Mouse (Mus musculus) intestine, postnatal 0 days (tissue): ENCODE data around the gene Nme7. TPM values are rescaled to one million over a fixed set of nuclear protein-coding genes. Genes with fewer than 3 reads are reported as not detected.

ENCODE experiments used
- ATAC-seq: fragments of 200-750 bp; cut with Nextera tagmentation; 2 replicates; pipeline ENCODE4 v1.8.0; 2017; ENCODE audit warnings: mild to moderate bottlenecking, moderate TSS enrichment, moderate library complexity
- H3K27ac ChIP-seq: fragments of 300-500 bp; sonication (generic); 2 replicates; pipeline ENCODE4 v1.5.1; 2014; ENCODE audit warnings: mild to moderate bottlenecking, low read depth, low read length, moderate library complexity
- H3K27me3 ChIP-seq: fragments of 300-500 bp; sonication (generic); replicated peaks from 2 replicates; pipeline ENCODE4 v1.6.1; 2014; ENCODE audit warnings: low read length, mixed read lengths; ENCODE audit not compliant: control insufficient read depth, insufficient read depth
- H3K36me3 ChIP-seq: fragments of 300-500 bp; sonication (generic); 2 replicates; pipeline ENCODE4 v1.6.1; 2014; ENCODE audit warnings: mild to moderate bottlenecking, moderate library complexity; ENCODE audit not compliant: control insufficient read depth, insufficient read depth
- H3K4me1 ChIP-seq: fragments of 300-500 bp; sonication (generic); replicated peaks from 2 replicates; pipeline ENCODE4 v1.6.1; 2014; ENCODE audit warnings: antibody characterized with exemption, low read length, mixed read lengths; ENCODE audit not compliant: control insufficient read depth, insufficient read depth
- H3K4me2 ChIP-seq: fragments of 300-500 bp; sonication (generic); replicated peaks from 2 replicates; pipeline ENCODE4 v1.6.1; 2014; ENCODE audit warnings: low read depth, mild to moderate bottlenecking, moderate library complexity
- H3K4me3 ChIP-seq: fragments of 300-500 bp; sonication (generic); 2 replicates; pipeline ENCODE4 v1.5.1; 2014; ENCODE audit warnings: low read depth, low read length
- H3K9ac ChIP-seq: fragments of 300-500 bp; sonication (generic); 2 replicates; pipeline ENCODE4 v1.6.1; 2014; ENCODE audit warnings: mild to moderate bottlenecking, low read depth, low read length
- H3K9me3 ChIP-seq: fragments of 300-500 bp; sonication (generic); 2 replicates; pipeline ENCODE4 v1.6.1; 2016; ENCODE audit warnings: mixed run types; ENCODE audit not compliant: control insufficient read depth
- CTCF ChIP-seq: sonication (generic); IDR thresholded peaks from 2 replicates; pipeline ENCODE4 v1.5.1; 2016; ENCODE audit warnings: low read depth, mild to moderate bottlenecking, control low read depth, antibody characterized with exemption, moderate library complexity
- WGBS: fragments of 180-500 bp; shearing (Covaris S2); extraction: QIAGEN DNeasy Blood & Tissue Kit; methylation state at CpG from one replicate; pipeline ENCODE4 v1.1.7; 2014; 5-methylcytosine and 5-hydroxymethylcytosine counted together
- polyA plus RNA-seq: library from polyadenylated mRNA; unstranded; fragments of >200 nt; fragmentation: Nextera tagmentation; extraction: Ambion mirVana; gene quantifications from 2 replicates; pipeline ENCODE4 v1.2.1, GENCODE M21; 2015

Gene Nme7
- polyA plus RNA-seq, 1 experiment from 2014 or later = 18.0 TPM

- Histone ChIP-seq H3K4me1 (no peaks in the 10 kb centered on the region), H3K27me3 (no peaks in the 10 kb centered on the region), H3K9ac (no peak overlapping the region), H3K4me3 (no peak overlapping the region), H3K4me2 (no peak overlapping the region), H3K9me3 (no peaks in the 10 kb centered on the region), H3K36me3 (no peaks in the 10 kb centered on the region), H3K27ac (no peak overlapping the region)
- no peak for TF ChIP-seq CTCF
- ATAC-seq = no peak
- 79% methylated on average over 3 of the region's 3 CpGs for WGBS
Measured at GRCm38 (mm10) chr1:164482833-164483232, 178.9 kb downstream of the Nme7 start.

GRCm38 (mm10) chr1:164483728-164484127 is 179.8 kb downstream of the Nme7 start:
- Histone ChIP-seq H3K9me3 (no peaks in the 10 kb centered on the region), H3K4me3 (no peak overlapping the region), H3K36me3 (no peaks in the 10 kb centered on the region), H3K27ac (no peak overlapping the region), H3K4me1 (no peaks in the 10 kb centered on the region), H3K4me2 (no peak overlapping the region), H3K27me3 (no peaks in the 10 kb centered on the region), H3K9ac (no peak overlapping the region)
- ATAC-seq = no peak
- TF ChIP-seq CTCF = no peak

Other genes starting within 250 kb of the Nme7 start
- 0.23 and 0.25 TPM in 2 replicates for gene Sell, start 242.1 kb upstream of the Nme7 start, polyA plus RNA-seq
- 0.41 and 0.50 TPM in 2 replicates for gene Selp, start 188.9 kb upstream of the Nme7 start, polyA plus RNA-seq
- 0.22 and 0.41 TPM in 2 replicates for gene F5, start 152.3 kb upstream of the Nme7 start, polyA plus RNA-seq
- 5.0 and 5.1 TPM in 2 replicates for gene Slc19a2, start 55.1 kb upstream of the Nme7 start, polyA plus RNA-seq
- gene Ccdc181, start 28.5 kb upstream of the Nme7 start, polyA plus RNA-seq = 5.2 and 6.0 TPM in 2 replicates
- gene Blzf1, start 3.4 kb downstream of the Nme7 start, polyA plus RNA-seq = 16.7 and 17.2 TPM in 2 replicates
- 227 and 233 TPM in 2 replicates for gene Atp1b1, start 154.2 kb downstream of the Nme7 start, polyA plus RNA-seq